Mouse (Mus musculus) central nervous system, embryonic 18 days (tissue): ENCODE results near the gene Pgm2. TPM values are rescaled to one million over a fixed set of nuclear protein-coding genes. Genes with fewer than 3 reads are reported as not detected.

Experiments
- polyA plus RNA-seq: library from polyadenylated mRNA; depleted of rRNA; stranded (reverse); fragments of >200 nt; gene quantifications from 2 replicates; pipeline ENCODE4 v1.2.3, GENCODE M21; 2012; rRNA removed

Gene Pgm2
- polyA plus RNA-seq = 16.6 and 18.7 TPM in 2 replicates

DNA sequence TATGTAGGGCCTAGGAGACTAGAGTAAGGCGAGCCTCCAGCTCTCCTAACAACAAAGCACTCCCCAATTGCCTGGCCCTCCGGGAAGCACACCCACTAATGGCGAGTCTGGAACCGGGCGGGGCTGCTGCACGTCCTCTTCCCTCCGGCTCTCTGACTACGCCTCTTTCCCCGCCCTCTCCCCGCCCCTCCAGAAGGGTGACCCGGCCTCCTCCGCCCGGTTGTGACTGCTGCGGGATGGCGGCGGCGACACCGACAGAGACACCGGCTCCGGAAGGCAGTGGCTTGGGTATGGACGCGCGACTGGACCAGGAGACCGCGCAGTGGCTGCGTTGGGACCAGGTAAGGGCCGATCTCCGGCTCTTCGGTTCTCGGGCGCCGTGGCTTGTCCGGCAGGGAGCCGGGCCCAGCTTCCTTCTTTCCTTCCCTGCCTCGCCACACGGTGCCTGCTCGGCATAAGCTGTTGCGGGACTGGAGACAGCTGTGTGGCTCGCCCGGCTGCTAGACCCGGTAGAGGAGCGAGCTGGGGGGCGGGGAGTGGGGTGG lies at the start of gene Pgm2:
TSS of gene Pgm2 (plus strand) at position 203 of the 545 bp plus-strand sequence.

DNA sequence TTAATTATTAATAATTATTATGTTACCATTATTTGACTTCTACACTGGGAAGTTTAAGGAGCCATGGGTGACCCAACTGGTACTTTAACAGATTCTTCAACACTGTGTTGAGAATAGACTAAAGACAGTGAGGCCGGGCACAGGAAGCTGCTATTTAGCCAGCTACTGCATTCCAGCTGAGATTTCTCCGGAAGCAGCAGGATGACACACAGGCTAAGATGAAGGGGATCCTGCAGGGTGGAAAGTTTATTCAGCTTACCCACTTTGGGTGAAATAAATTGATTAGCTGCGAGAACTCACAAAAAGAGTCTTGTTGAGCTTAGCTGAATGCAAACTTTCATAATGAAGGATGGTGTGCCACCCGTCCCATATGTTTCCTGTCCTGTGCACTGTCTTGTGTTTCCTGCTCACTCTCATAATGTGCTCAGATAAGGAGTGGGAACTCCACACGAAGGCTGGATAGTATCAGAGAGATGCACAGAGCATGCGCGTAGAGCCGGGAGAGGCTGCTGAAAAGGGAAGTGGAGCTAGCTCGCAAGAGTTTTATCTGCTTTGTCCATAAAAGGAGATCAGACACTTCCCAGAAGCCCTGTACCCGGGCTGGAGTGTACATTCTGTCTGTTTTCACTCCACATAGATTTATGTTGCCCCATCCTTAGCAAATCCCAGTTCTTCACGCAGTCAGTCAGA lies 63.3 kb downstream of the Pgm2 start, which contains the start of gene Tbc1d1:
TSS of gene Tbc1d1 (plus strand) at position 445 of the 690 bp plus-strand sequence.

Other genes with a start within 250 kb of the Pgm2 start
- gene Rell1, start 124.1 kb upstream of the Pgm2 start, polyA plus RNA-seq = 7.9 and 8.0 TPM in 2 replicates
- gene Tbc1d1, start 63.4 kb downstream of the Pgm2 start, polyA plus RNA-seq = 13.6 and 15.3 TPM in 2 replicates